Mouse (Mus musculus) heart, postnatal 0 days (tissue): ENCODE measurements at regions not wholly inside any gene's neighbourhood (a gene's known extent, or its start where the extent isn't known, plus 50 kb on each side); places are given as distances from the start of the nearest gene placed in this dataset.

ENCODE experiments used
- CTCF ChIP-seq: IDR thresholded peaks from 2 replicates; pipeline ENCODE4 v1.5.1; 2016; ENCODE audit warnings: antibody characterized with exemption, control low read depth, low read depth
- EP300 ChIP-seq: IDR thresholded peaks from 2 replicates; pipeline ENCODE4 v1.6.1; 2016; ENCODE audit warnings: antibody characterized with exemption, low read depth

DNA sequence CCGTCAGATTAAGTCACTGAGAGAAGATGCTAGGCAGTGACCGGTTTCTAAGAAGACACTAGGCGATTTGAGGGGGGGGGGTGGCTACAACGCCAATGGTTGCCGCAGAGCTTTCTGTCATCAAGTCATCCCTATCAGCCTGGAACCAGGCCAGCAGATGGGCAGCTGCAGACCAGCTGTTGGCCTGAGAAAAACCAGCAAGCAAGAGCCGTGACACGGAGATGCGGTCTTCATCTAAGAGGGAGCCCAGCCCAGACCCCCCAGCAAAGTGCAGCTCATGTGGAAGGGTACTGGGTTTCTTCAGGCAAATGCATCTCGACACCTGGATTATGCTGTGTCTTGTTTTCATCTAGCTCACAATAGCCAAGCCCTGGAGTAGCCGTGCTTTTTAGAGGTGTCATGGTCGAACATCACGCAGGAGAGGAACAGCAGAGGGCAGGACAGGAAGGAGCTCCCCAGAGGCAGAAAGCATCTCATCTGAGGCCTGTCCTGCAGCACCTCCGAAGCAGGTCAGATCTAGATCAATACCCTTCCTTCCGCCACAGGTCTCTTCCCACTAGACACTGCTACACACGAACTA is 76.3 kb downstream of the Cpn2 start:
- no peak for TF ChIP-seq CTCF
- TF ChIP-seq EP300 = no peak
